Mouse (Mus musculus): ENCODE results near the gene Acot2. TPM values are rescaled to one million over a fixed set of nuclear protein-coding genes. Genes with fewer than 3 reads are reported as not detected.

Gene Acot2
- 90.3 TPM for total RNA-seq (2023)

GRCm38 (mm10) chr12:83987583-83988441 is at the start of gene Acot2:
Gene Acot2, plus strand, starts transcription at chr12:83987861.

GRCm38 (mm10) chr12:83950493-83950839 is 37.2 kb upstream of the Acot2 start, which contains the start of gene Riox1:
Gene Riox1, plus strand, starts transcription at chr12:83950608.

GRCm38 (mm10) chr12:83984752-83985151 is 2.9 kb upstream of the Acot2 start, which contains the start of gene Heatr4:
Gene Heatr4, minus strand, starts transcription at chr12:83984852.

GRCm38 (mm10) chr12:84009171-84009965 is 21.7 kb downstream of the Acot2 start, which contains the start of gene Acot1:
Gene Acot1, plus strand, starts transcription at chr12:84009490.

GRCm38 (mm10) chr12:84038241-84038640 is 50.6 kb downstream of the Acot2 start, which contains the start of gene Acot4:
Gene Acot4, plus strand, starts transcription at chr12:84038379.

GRCm38 (mm10) chr12:84038691-84039111 is 51.0 kb downstream of the Acot2 start, which contains the start of gene Gm49366:
Gene Gm49366, plus strand, starts transcription at chr12:84038935.

Other genes starting within 250 kb of the Acot2 start
- gene Papln, start 224.2 kb upstream of the Acot2 start, total RNA-seq (2023) = 0.56 TPM
- gene Numb, start 65.9 kb upstream of the Acot2 start, total RNA-seq (2023) = 72.2 TPM
- 25.4 TPM for gene Riox1, start 37.3 kb upstream of the Acot2 start, total RNA-seq (2023)
- gene Heatr4, start 3.0 kb upstream of the Acot2 start, total RNA-seq (2023) = not detected
- 6.3 TPM for gene Acot1, start 21.6 kb downstream of the Acot2 start, total RNA-seq (2023)
- gene Acot4, start 50.5 kb downstream of the Acot2 start, total RNA-seq (2023) = 0.12 TPM
- not detected for gene Gm49366, start 51.1 kb downstream of the Acot2 start, total RNA-seq (2023)
- gene Acot3, start 64.3 kb downstream of the Acot2 start, total RNA-seq (2023) = not detected
- not detected for gene Acot5, start 81.5 kb downstream of the Acot2 start, total RNA-seq (2023)
- 2.2 TPM for gene Acot6, start 112.8 kb downstream of the Acot2 start, total RNA-seq (2023)
- 0.33 TPM for gene Dnal1, start 126.5 kb downstream of the Acot2 start, total RNA-seq (2023)
- gene Pnma1, start 160.6 kb downstream of the Acot2 start, total RNA-seq (2023) = 11.9 TPM
- gene Elmsan1, start 231.0 kb downstream of the Acot2 start, total RNA-seq (2023) = 163 TPM

All from CD4-positive naive resting alpha-beta T cell, adult 57 days (primary cell).